Mouse (Mus musculus) embryonic facial prominence, embryonic 14.5 days (tissue): ENCODE results near the gene Cdh18. TPM values are rescaled to one million over a fixed set of nuclear protein-coding genes. Genes with fewer than 3 reads are reported as not detected.

ENCODE experiments used
- ATAC-seq: fragments of 200-750 bp; cut with Nextera tagmentation; 2 replicates; pipeline ENCODE4 v1.8.0; 2017; ENCODE audit warnings: low read depth, moderate number of reproducible peaks, moderate TSS enrichment
- DNase-seq: peaks from one replicate; pipeline ENCODE4 v3.0.0-alpha.2; 2015; ENCODE audit warnings: low spot score
- H3K27ac ChIP-seq: fragments of 300-500 bp; sonication (generic); replicated peaks from 2 replicates; pipeline ENCODE4 v1.5.1; 2014; ENCODE audit warnings: low read depth, mild to moderate bottlenecking, low read length, moderate library complexity
- H3K27me3 ChIP-seq: fragments of 300-500 bp; sonication (generic); replicated peaks from 2 replicates; pipeline ENCODE4 v1.6.1; 2014; ENCODE audit warnings: low read length; ENCODE audit not compliant: control insufficient read depth, insufficient read depth
- H3K36me3 ChIP-seq: fragments of 300-500 bp; sonication (generic); 2 replicates; pipeline ENCODE4 v1.6.1; 2014; ENCODE audit warnings: low read length, mixed read lengths; ENCODE audit not compliant: control insufficient read depth, insufficient read depth
- H3K4me1 ChIP-seq: fragments of 300-500 bp; sonication (generic); 2 replicates; pipeline ENCODE4 v1.6.1; 2014; ENCODE audit warnings: antibody characterized with exemption, low read length; ENCODE audit not compliant: control insufficient read depth, insufficient read depth
- H3K4me2 ChIP-seq: fragments of 300-500 bp; sonication (generic); 2 replicates; pipeline ENCODE4 v1.6.1; 2014; ENCODE audit warnings: low read depth, mild to moderate bottlenecking, low read length, moderate library complexity, mixed read lengths
- H3K4me3 ChIP-seq: fragments of 300-500 bp; sonication (generic); 2 replicates; pipeline ENCODE4 v1.5.1; 2014; ENCODE audit warnings: low read depth, mild to moderate bottlenecking, low read length
- H3K9ac ChIP-seq: fragments of 300-500 bp; sonication (generic); 2 replicates; pipeline ENCODE4 v1.6.1; 2014; ENCODE audit warnings: low read depth, mild to moderate bottlenecking, low read length, moderate library complexity, mixed read lengths
- H3K9me3 ChIP-seq: fragments of 300-500 bp; sonication (generic); 2 replicates; pipeline ENCODE4 v1.6.1; 2016; ENCODE audit warnings: low read length; ENCODE audit not compliant: control insufficient read depth
- WGBS: fragments of 180-500 bp; shearing (Covaris S2); extraction: QIAGEN DNeasy Blood & Tissue Kit; methylation state at CpG from one replicate; pipeline ENCODE4 v1.1.7; 2014; 5-methylcytosine and 5-hydroxymethylcytosine counted together
- polyA plus RNA-seq: library from polyadenylated mRNA; unstranded; fragments of >200 nt; fragmentation: Nextera tagmentation; extraction: Ambion mirVana; gene quantifications from 2 replicates; pipeline ENCODE4 v1.2.1, GENCODE M21; 2014

Gene Cdh18
- polyA plus RNA-seq, 1 experiment from 2014 or later: 1.4 TPM

DNA sequence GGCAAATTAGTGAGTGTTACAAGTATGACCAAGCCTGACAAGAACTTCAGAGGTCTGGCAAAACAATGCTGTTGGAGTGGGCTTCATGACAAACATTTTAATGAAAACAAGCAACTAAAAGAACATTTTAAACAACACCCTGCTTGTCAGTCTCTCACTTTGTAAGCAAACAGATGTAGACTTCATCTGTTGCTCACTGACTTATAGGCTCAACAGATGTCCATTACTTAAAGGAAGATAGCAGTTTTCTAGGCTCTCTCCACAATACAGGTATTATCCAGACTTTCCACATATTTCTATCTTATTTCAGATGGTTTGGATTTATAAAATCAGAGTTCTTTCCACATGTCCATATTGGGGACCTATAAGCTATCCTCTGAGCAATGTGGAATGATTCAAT lies 308.9 kb downstream of the Cdh18 start:
- no peak for DNase-seq
- Histone ChIP-seq H3K27me3 (no peaks in the 10 kb centered on the region), H3K36me3 (no peaks in the 10 kb centered on the region), H3K4me2 (no peak overlapping the region), H3K9me3 (no peaks in the 10 kb centered on the region), H3K27ac (no peak overlapping the region), H3K9ac (no peak overlapping the region), H3K4me1 (no peaks in the 10 kb centered on the region), H3K4me3 (no peak overlapping the region)
- no peak for ATAC-seq

DNA sequence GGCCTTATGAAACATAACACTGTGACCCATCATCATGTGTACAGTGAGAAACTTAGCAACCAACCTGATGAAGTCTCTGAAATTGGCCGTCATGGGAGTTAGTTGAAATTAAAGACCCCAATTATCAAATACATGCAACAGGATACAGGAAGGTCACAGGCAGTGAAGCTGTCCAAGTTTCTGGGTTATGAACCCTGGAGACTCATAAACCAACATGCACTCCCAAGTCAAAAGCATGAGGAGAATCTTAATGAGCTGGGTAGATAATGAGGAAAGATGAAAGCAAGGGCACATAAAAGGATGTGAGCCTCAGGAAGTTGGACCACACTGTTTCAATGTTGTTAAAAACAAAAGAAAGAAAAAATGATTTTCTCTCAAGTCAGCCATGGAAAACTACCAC lies 321.9 kb downstream of the Cdh18 start:
- ATAC-seq (peak; percentile 71; the same call in 1 of the 2 replicates), DNase-seq (peak; percentile 11)
- Histone ChIP-seq H3K27ac (no peak overlapping the region), H3K9ac (no peak overlapping the region), H3K27me3 (no peaks in the 10 kb centered on the region), H3K36me3 (no peaks in the 10 kb centered on the region), H3K9me3 (no peaks in the 10 kb centered on the region), H3K4me1 (no peaks in the 10 kb centered on the region), H3K4me2 (no peak overlapping the region), H3K4me3 (no peak overlapping the region)
- 37% methylated on average over 1 of the region's 1 CpGs for WGBS

DNA sequence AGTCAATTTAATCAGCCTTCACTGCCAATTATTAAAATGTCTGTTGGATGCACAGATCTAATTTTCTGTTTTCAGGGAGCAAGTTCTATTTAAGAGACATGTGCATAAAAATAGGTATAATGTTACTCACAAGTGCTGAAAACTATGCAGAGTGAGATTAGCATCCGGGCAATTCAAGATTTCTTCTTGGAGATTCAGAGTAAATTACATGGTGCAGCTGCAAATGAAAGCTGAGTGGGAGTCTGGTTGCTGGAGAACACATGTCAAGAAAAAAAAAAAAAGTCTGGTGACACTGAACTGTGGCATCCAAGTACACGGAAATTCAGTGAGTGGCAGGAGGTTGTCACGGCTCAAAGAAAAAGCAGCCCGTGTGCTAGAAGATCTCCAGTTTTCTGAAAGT lies 348.9 kb downstream of the Cdh18 start:
- H3K4me2 ChIP-seq: peak overlapping the region; percentile 18; the same call in 1 of the 2 replicates
- H3K36me3 ChIP-seq: no peaks in the 10 kb centered on the region
- H3K9ac ChIP-seq: no peak overlapping the region
- H3K4me1 ChIP-seq: no peaks in the 10 kb centered on the region
- no peaks in the 10 kb centered on the region for H3K9me3 ChIP-seq
- H3K27me3 ChIP-seq: no peaks in the 10 kb centered on the region
- no peak overlapping the region for H3K27ac ChIP-seq
- H3K4me3 ChIP-seq: no peak overlapping the region
- peak; percentile 75 for DNase-seq
- ATAC-seq: no peak
- 37% methylated on average over 4 of the region's 4 CpGs for WGBS

DNA sequence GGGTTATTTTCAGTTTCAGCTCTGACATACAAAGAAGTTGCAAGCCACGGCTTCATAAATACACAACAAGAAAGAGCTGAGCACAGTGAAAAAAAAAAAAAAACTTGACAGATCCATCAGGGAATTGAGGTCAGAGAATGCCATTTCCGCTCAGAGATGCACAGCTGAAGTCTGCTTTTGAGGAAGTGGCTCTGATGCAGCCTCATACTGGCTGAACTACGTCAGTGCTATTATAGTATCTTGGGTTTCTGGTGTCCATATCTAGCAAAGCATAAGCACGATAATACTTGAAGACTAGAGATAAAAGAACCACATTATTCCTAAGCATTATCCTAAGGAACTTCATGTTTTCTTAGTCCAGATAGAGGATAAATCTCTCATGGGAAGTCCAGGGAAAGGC lies 349.4 kb downstream of the Cdh18 start:
- H3K9ac ChIP-seq: no peak overlapping the region
- DNase-seq: peak; percentile 36
- H3K27ac ChIP-seq: no peak overlapping the region; the same call in 1 of the 2 replicates
- peak overlapping the region; percentile 18; the same call in 1 of the 2 replicates for H3K4me2 ChIP-seq
- ATAC-seq: peak; percentile 50; the same call in 1 of the 2 replicates
- H3K9me3 ChIP-seq: no peaks in the 10 kb centered on the region
- 55% methylated on average over 4 of the region's 4 CpGs for WGBS
- no peak overlapping the region for H3K4me3 ChIP-seq
- H3K27me3 ChIP-seq: no peaks in the 10 kb centered on the region
- no peaks in the 10 kb centered on the region for H3K4me1 ChIP-seq
- H3K36me3 ChIP-seq: no peaks in the 10 kb centered on the region

DNA sequence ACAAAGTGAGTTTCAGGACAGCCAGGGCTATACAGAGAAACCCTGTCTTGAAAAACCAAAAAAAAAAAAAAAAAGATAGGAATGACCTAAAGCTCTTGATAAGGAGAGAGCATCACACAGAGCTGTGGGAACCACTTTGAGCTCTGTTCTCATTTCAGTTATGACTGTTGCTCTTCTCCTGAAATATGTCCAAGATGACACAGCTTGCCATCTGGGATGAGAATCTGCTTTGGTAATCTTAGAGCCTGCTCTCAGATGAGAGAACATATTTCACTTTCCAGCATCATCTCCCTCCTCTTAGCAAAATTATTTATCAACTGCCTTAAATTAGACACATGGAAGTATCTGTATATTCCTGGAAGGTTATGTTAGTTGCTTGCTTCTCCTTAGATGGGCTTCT lies 365.6 kb downstream of the Cdh18 start:
- Histone ChIP-seq H3K4me1 (no peaks in the 10 kb centered on the region), H3K4me3 (no peak overlapping the region), H3K27ac (no peak overlapping the region), H3K9ac (no peak overlapping the region), H3K4me2 (no peak overlapping the region), H3K36me3 (no peaks in the 10 kb centered on the region), H3K9me3 (no peaks in the 10 kb centered on the region), H3K27me3 (no peaks in the 10 kb centered on the region)
- ATAC-seq (no peak), DNase-seq (no peak)

DNA sequence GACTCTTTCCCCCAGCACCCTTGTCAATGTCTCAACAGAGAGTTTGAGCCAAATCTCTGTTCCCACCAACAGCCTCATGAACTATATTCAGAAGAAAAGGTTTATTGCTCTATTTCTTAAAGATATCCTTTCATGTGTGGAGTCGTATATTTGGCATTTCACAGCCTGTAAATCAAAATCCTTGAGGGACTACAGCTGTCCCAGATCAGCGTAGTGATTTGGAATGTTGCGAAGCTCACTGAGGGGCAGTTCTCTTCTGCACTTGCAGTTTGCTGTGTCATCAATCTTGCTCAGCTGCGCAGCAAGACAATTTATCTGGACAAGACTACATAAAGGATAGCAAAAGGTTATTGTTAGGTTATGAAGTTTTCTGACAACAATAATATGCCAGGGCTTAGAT lies 385.5 kb downstream of the Cdh18 start:
- no peaks in the 10 kb centered on the region for H3K36me3 ChIP-seq
- no peak overlapping the region for H3K27ac ChIP-seq
- H3K4me1 ChIP-seq: no peaks in the 10 kb centered on the region
- no peak overlapping the region for H3K4me3 ChIP-seq
- no peak overlapping the region for H3K4me2 ChIP-seq
- H3K9ac ChIP-seq: no peak overlapping the region
- ATAC-seq (no peak), DNase-seq (no peak)
- H3K27me3 ChIP-seq: no peaks in the 10 kb centered on the region
- no peaks in the 10 kb centered on the region for H3K9me3 ChIP-seq
- WGBS: 65% methylated on average over 4 of the region's 4 CpGs

DNA sequence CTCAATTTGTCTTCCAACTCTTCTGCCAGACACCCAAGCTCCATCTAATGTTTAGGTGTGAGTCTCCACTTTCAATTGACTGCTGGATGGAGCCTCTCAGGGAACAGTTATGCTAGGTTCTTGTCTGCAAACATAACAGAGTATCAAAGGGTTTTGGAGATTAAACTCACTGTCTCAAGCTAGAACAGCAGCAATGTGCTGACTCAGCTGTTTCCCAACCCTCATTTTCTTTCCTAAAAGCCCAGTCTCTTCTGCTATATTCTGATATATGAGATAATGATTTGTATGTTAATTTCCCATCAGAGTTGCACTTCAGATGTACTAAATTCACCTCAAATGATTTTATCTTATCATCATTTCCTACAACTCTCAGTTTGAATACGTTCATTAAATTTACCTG lies 398.4 kb downstream of the Cdh18 start:
- no peaks in the 10 kb centered on the region for H3K4me1 ChIP-seq

DNA sequence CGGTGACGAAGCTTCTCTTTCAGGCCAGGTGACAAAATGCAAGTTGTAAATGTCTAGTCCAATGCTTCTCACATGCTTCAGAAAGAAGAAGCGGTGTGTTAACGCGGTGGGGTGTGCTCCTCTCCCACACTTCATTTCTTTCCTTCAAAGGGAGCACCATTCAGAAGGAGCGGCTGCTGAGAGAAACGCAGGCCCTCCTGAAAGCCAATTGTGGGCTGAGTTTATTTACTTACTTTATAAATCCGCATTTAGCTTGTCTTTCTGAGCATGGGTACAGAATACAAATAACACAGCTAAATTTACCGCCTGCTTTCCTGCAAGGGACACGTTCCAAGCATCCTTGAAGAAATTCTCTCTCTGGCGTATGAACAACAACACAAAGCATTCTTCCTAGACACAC lies 420.6 kb downstream of the Cdh18 start:
- H3K9ac ChIP-seq: no peak overlapping the region
- H3K4me1 ChIP-seq: no peaks in the 10 kb centered on the region
- no peaks in the 10 kb centered on the region for H3K36me3 ChIP-seq
- DNase-seq: no peak
- H3K27me3 ChIP-seq: no peaks in the 10 kb centered on the region
- H3K4me3 ChIP-seq: no peak overlapping the region
- ATAC-seq: no peak
- no peaks in the 10 kb centered on the region for H3K9me3 ChIP-seq
- no peak overlapping the region for H3K4me2 ChIP-seq
- WGBS: 85% methylated on average over 11 of the region's 11 CpGs
- H3K27ac ChIP-seq: no peak overlapping the region

More for the DNA sequence above, 398.4 kb downstream of the Cdh18 start:
- Histone ChIP-seq H3K27ac (no peak overlapping the region), H3K4me2 (no peak overlapping the region), H3K27me3 (no peaks in the 10 kb centered on the region), H3K9ac (no peak overlapping the region), H3K4me3 (no peak overlapping the region), H3K9me3 (no peaks in the 10 kb centered on the region), H3K36me3 (no peaks in the 10 kb centered on the region)
- DNase-seq (no peak), ATAC-seq (no peak)
- WGBS: 87% methylated on average over 1 of the region's 1 CpGs

DNA sequence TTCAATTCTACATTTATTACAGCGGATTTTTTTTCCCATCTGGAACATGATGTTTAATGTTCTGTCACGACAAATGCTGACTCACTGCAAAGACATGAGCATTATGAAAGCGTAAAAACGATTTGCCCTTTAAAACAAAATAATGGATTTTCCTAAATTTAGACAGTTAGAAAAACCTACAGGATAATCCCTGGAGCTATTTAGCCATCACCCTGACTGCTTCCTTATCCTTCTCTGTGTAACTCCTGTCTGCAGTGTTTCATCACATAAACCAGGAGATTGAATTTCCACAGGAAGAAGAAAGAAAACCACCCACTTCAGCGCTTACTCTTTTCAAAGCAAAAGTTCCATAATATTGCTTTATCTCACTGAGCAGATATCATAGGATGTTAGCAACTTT lies 431.3 kb downstream of the Cdh18 start:
- no peaks in the 10 kb centered on the region for H3K36me3 ChIP-seq
- WGBS: 67% methylated on average over 5 of the region's 5 CpGs

More for the DNA sequence above, 431.3 kb downstream of the Cdh18 start:
- ATAC-seq (no peak), DNase-seq (no peak)
- Histone ChIP-seq H3K9ac (no peak overlapping the region), H3K4me2 (no peak overlapping the region), H3K4me3 (no peak overlapping the region), H3K27me3 (no peaks in the 10 kb centered on the region), H3K9me3 (no peaks in the 10 kb centered on the region), H3K27ac (no peak overlapping the region), H3K4me1 (no peaks in the 10 kb centered on the region)
